ENCODE assay signal across 10 mouse cellular contexts in genomic region chr11:78495904-78496303, GRCm38 (mm10). TPM values are rescaled to one million over a fixed set of nuclear protein-coding genes. Genes with fewer than 3 reads are reported as not detected.
A peak's percentile ranks its signal among the peaks of the same experiment; 100 is the strongest.
DNase-seq lines count a peak whose midpoint lies in the region; ATAC-seq and TF ChIP-seq lines count a peak whose summit lies in the region.
"Had no signal": no experiment of that assay in that cellular context is flagged by ENCODE, and none has a peak within 500 bp of the region (broad histone marks: within the 10 kb centered on the region; RNA-seq: fewer than 3 reads in every experiment).

No protein-coding gene starts in this region.

- no peak overlapping the region for H3K27ac ChIP-seq in kidney, postnatal 0 days
- no peak overlapping the region for H3K27ac ChIP-seq in forebrain, embryonic 14.5 days (ENCODE audit: low read depth, low read length)
- no peak overlapping the region for H3K27ac ChIP-seq in midbrain, embryonic 11.5 days (ENCODE audit: low read depth, low read length)
- no peak overlapping the region for H3K27ac ChIP-seq in heart, adult 2 months
- H3K27ac ChIP-seq: limb, embryonic 13.5 days had no signal

- DNase-seq in kidney, postnatal 0 days (ENCODE audit: low spot score): peak; percentile 78
- no peak for DNase-seq in kidney, adult 9 months
- DNase-seq in NIH3T3 (ENCODE audit: low read depth): peak; percentile 84
- DNase-seq in forebrain, embryonic 14.5 days (ENCODE audit: low spot score): peak; percentile 28
- peak; percentile 94 for DNase-seq in midbrain, embryonic 11.5 days (ENCODE audit: low spot score, missing footprints)
- no peak for DNase-seq in urinary bladder, postnatal 25 days (ENCODE audit: low spot score)
- no peak for DNase-seq in heart, adult 2 months

- H3K9ac ChIP-seq in kidney, postnatal 0 days (ENCODE audit: low read depth, low read length): no peak overlapping the region
- peak overlapping the region; percentile 92; the same call in 1 of the 2 replicates for H3K9ac ChIP-seq in forebrain, embryonic 14.5 days (ENCODE audit: low read length)
- peak overlapping the region; percentile 12; the same call in 1 of the 2 replicates for H3K9ac ChIP-seq in midbrain, embryonic 11.5 days (ENCODE audit: low read length)
- H3K9ac ChIP-seq in heart, adult 2 months (ENCODE audit: low read depth, low read length): no peak overlapping the region
- H3K9ac ChIP-seq: limb, embryonic 13.5 days had no signal

- no peak for TF ChIP-seq POLR2A in heart, adult 2 months (IDR thresholded peaks at IDR 0.05; ENCODE audit: insufficient read depth, low read depth, low read length)

- peaks cover 10% of the 10 kb centered on the region; the same call in 1 of the 2 replicates for H3K4me1 ChIP-seq in kidney, postnatal 0 days (replicated peaks; ENCODE audit: insufficient read depth, low read length)
- H3K4me1 ChIP-seq in forebrain, embryonic 14.5 days (ENCODE audit: control insufficient read depth, insufficient read depth, low read length): peaks cover 15% of the 10 kb centered on the region
- peaks cover 29% of the 10 kb centered on the region for H3K4me1 ChIP-seq in midbrain, embryonic 11.5 days (ENCODE audit: control insufficient read depth, insufficient read depth, low read length)
- no peaks in the 10 kb centered on the region for H3K4me1 ChIP-seq in heart, adult 2 months (ENCODE audit: control insufficient read depth, insufficient read depth, low read length)

- 7% methylated on average over 6 of the region's 6 CpGs for WGBS in kidney, postnatal 0 days
- WGBS in forebrain, embryonic 14.5 days: 7% methylated on average over 6 of the region's 6 CpGs
- WGBS in midbrain, embryonic 11.5 days: 5% methylated on average over 6 of the region's 6 CpGs
- WGBS in heart, adult 2 months: 6% methylated on average over 6 of the region's 6 CpGs

- H3K27me3 ChIP-seq in kidney, postnatal 0 days (ENCODE audit: insufficient read depth, low read length): peaks cover 16% of the 10 kb centered on the region
- H3K27me3 ChIP-seq in forebrain, embryonic 14.5 days (replicated peaks; ENCODE audit: control insufficient read depth, insufficient read depth, low read length): no peaks in the 10 kb centered on the region; the same call in 1 of the 2 replicates
- peaks cover 18% of the 10 kb centered on the region for H3K27me3 ChIP-seq in midbrain, embryonic 11.5 days (ENCODE audit: control insufficient read depth, insufficient read depth, low read length)
- H3K27me3 ChIP-seq in heart, adult 2 months (ENCODE audit: control insufficient read depth, insufficient read depth, low read length): peaks cover 9% of the 10 kb centered on the region

- H3K79me2 ChIP-seq in heart, adult 2 months (replicated peaks; ENCODE audit: control insufficient read depth, insufficient read depth, low read length): no peaks in the 10 kb centered on the region

- no peaks in the 10 kb centered on the region for H3K36me3 ChIP-seq in kidney, postnatal 0 days (ENCODE audit: insufficient read depth, low read length)
- no peaks in the 10 kb centered on the region for H3K36me3 ChIP-seq in forebrain, embryonic 14.5 days (ENCODE audit: control insufficient read depth, insufficient read depth, low read length)
- no peaks in the 10 kb centered on the region for H3K36me3 ChIP-seq in midbrain, embryonic 11.5 days (ENCODE audit: control insufficient read depth, insufficient read depth, low read length)
- H3K36me3 ChIP-seq in heart, adult 2 months (ENCODE audit: control insufficient read depth, insufficient read depth, low read length): no peaks in the 10 kb centered on the region
- H3K36me3 ChIP-seq: limb, embryonic 13.5 days had no signal

- no peaks in the 10 kb centered on the region for H3K9me3 ChIP-seq in kidney, postnatal 0 days (replicated peaks; ENCODE audit: low read length)
- no peaks in the 10 kb centered on the region for H3K9me3 ChIP-seq in forebrain, embryonic 14.5 days (replicated peaks; ENCODE audit: control insufficient read depth, low read length)
- H3K9me3 ChIP-seq in midbrain, embryonic 11.5 days (ENCODE audit: control insufficient read depth, low read length): no peaks in the 10 kb centered on the region
- H3K9me3 ChIP-seq: limb, embryonic 13.5 days had no signal

- TF ChIP-seq EP300 in heart, adult 2 months (IDR thresholded peaks at IDR 0.05; ENCODE audit: insufficient read depth, low read depth, low read length): no peak

- no peak overlapping the region for H3K4me2 ChIP-seq in kidney, postnatal 0 days (ENCODE audit: low read length)
- peak overlapping the region; percentile 82 for H3K4me2 ChIP-seq in forebrain, embryonic 14.5 days (ENCODE audit: low read length)
- H3K4me2 ChIP-seq in midbrain, embryonic 11.5 days: peak overlapping the region; percentile 96

- H3K4me3 ChIP-seq in kidney, postnatal 0 days (replicated peaks; ENCODE audit: low read depth, low read length): no peak overlapping the region
- H3K4me3 ChIP-seq in forebrain, embryonic 14.5 days (ENCODE audit: low read depth, low read length): peak overlapping the region; percentile 87
- peak overlapping the region; percentile 74; the same call in 1 of the 2 replicates for H3K4me3 ChIP-seq in midbrain, embryonic 11.5 days (ENCODE audit: low read depth, low read length)
- no peak overlapping the region for H3K4me3 ChIP-seq in heart, adult 2 months

- ATAC-seq in kidney, postnatal 0 days (replicated peaks; ENCODE audit: low FRiP score, low read depth): no peak
- no peak for ATAC-seq in forebrain, embryonic 14.5 days
- no peak for ATAC-seq in midbrain, embryonic 11.5 days (ENCODE audit: low FRiP score)
- no peak for ATAC-seq in monocyte, adult 5-6 weeks (replicated peaks; ENCODE audit: insufficient number of reproducible peaks, low FRiP score, low TSS enrichment, poor library complexity, severe bottlenecking)

- intact Hi-C loops in heart, adult 2 months (cut with DNase I): no loop called here

- TF ChIP-seq CTCF in kidney, postnatal 0 days (IDR thresholded peaks at IDR 0.05; ENCODE audit: low read depth): no peak
- TF ChIP-seq CTCF in heart, adult 2 months (IDR thresholded peaks at IDR 0.05): no peak

RNA-seq across cellular contexts. Expression of gene Sarm1, which starts 1.6 kb away (rescaled TPM):
- 0.55 and 1.1 TPM in 2 replicates for polyA plus RNA-seq in kidney, postnatal 0 days (2015; fragmentation: Nextera tagmentation; extraction: Ambion mirVana)
- polyA plus RNA-seq in forebrain, embryonic 14.5 days (2014; fragmentation: Nextera tagmentation; extraction: Ambion mirVana): 34.9 and 45.6 TPM in 2 replicates
- 18.1 and 20.1 TPM in 2 replicates for polyA plus RNA-seq in midbrain, embryonic 11.5 days (2014; fragmentation: Nextera tagmentation; extraction: Ambion mirVana)
- under 1 TPM; 0.45 to 0.52 TPM for total RNA-seq in heart, adult 2 months (2021)
- polyA plus RNA-seq in heart, adult 2 months (2012; rRNA removed): 0.23 and 0.32 TPM in 2 replicates
- 0.78 TPM in 1 of 3 replicates, not detected in the others for total RNA-seq in monocyte, adult 5-6 weeks (2017)

RNA-seq across cellular contexts. Expression of gene Vtn, which starts 3.0 kb away (rescaled TPM):
- 0.70 and 1.7 TPM in 2 replicates for polyA plus RNA-seq in kidney, postnatal 0 days (2015; fragmentation: Nextera tagmentation; extraction: Ambion mirVana)
- 88.4 and 120 TPM in 2 replicates for polyA plus RNA-seq in forebrain, embryonic 14.5 days (2014; fragmentation: Nextera tagmentation; extraction: Ambion mirVana)
- polyA plus RNA-seq in midbrain, embryonic 11.5 days (2014; fragmentation: Nextera tagmentation; extraction: Ambion mirVana): 145 and 151 TPM in 2 replicates
- 10 to 100 TPM; 21.6 to 24.6 TPM for total RNA-seq in heart, adult 2 months (2021)
- polyA plus RNA-seq in heart, adult 2 months (2012; rRNA removed): 44.6 and 68.2 TPM in 2 replicates
- total RNA-seq in monocyte, adult 5-6 weeks (2017): not detected in 3 replicates

RNA-seq across cellular contexts. Expression of gene Sebox, which starts 7.3 kb away (rescaled TPM):
- not detected in 2 replicates for polyA plus RNA-seq in kidney, postnatal 0 days (2015; fragmentation: Nextera tagmentation; extraction: Ambion mirVana)
- 0.66 and 0.72 TPM in 2 replicates for polyA plus RNA-seq in forebrain, embryonic 14.5 days (2014; fragmentation: Nextera tagmentation; extraction: Ambion mirVana)
- not detected in 2 replicates for polyA plus RNA-seq in midbrain, embryonic 11.5 days (2014; fragmentation: Nextera tagmentation; extraction: Ambion mirVana)
- not detected for total RNA-seq in heart, adult 2 months (2021)
- polyA plus RNA-seq in heart, adult 2 months (2012; rRNA removed): 0.20 TPM in 1 of 2 replicates, not detected in the other
- not detected in 3 replicates for total RNA-seq in monocyte, adult 5-6 weeks (2017)
- polyA plus RNA-seq: limb, embryonic 13.5 days; stomach, embryonic 14.5 days had no signal

RNA-seq across cellular contexts. Expression of gene Tmem199, which starts 16.1 kb away (rescaled TPM):
- 56.0 and 58.9 TPM in 2 replicates for polyA plus RNA-seq in kidney, postnatal 0 days (2015; fragmentation: Nextera tagmentation; extraction: Ambion mirVana)
- polyA plus RNA-seq in forebrain, embryonic 14.5 days (2014; fragmentation: Nextera tagmentation; extraction: Ambion mirVana): 93.1 and 93.2 TPM in 2 replicates
- polyA plus RNA-seq in midbrain, embryonic 11.5 days (2014; fragmentation: Nextera tagmentation; extraction: Ambion mirVana): 82.4 and 91.3 TPM in 2 replicates
- 10 to 100 TPM; 11.3 to 11.5 TPM for total RNA-seq in heart, adult 2 months (2021)
- polyA plus RNA-seq in heart, adult 2 months (2012; rRNA removed): 7.9 and 14.0 TPM in 2 replicates
- total RNA-seq in monocyte, adult 5-6 weeks (2017): 23.4 to 38.7 TPM (median 34.2 TPM) in 3 replicates

RNA-seq across cellular contexts. Expression of gene Poldip2, which starts 16.1 kb away (rescaled TPM):
- 173 and 191 TPM in 2 replicates for polyA plus RNA-seq in kidney, postnatal 0 days (2015; fragmentation: Nextera tagmentation; extraction: Ambion mirVana)
- polyA plus RNA-seq in forebrain, embryonic 14.5 days (2014; fragmentation: Nextera tagmentation; extraction: Ambion mirVana): 185 TPM in 2 replicates
- polyA plus RNA-seq in midbrain, embryonic 11.5 days (2014; fragmentation: Nextera tagmentation; extraction: Ambion mirVana): 135 and 139 TPM in 2 replicates
- total RNA-seq in heart, adult 2 months (2021): 100 to 1,000 TPM; 127 to 140 TPM
- polyA plus RNA-seq in heart, adult 2 months (2012; rRNA removed): 102 and 151 TPM in 2 replicates
- total RNA-seq in monocyte, adult 5-6 weeks (2017): 18.0 to 27.4 TPM (median 21.5 TPM) in 3 replicates

Comparison
In these comparisons a context has a peak if more than half of its experiments do, and no peak if none do; other contexts are left out.
1. DNase-seq: peak in kidney, postnatal 0 days (single experiment), NIH3T3 (single experiment), forebrain, embryonic 14.5 days (single experiment) and midbrain, embryonic 11.5 days (single experiment); none in kidney, adult 9 months (single experiment), urinary bladder, postnatal 25 days (single experiment) and heart, adult 2 months (0 of 2).
2. H3K4me3 ChIP-seq: peak in forebrain, embryonic 14.5 days (single experiment) and midbrain, embryonic 11.5 days (single experiment); none in kidney, postnatal 0 days (single experiment) and heart, adult 2 months (single experiment).
3. H3K9ac ChIP-seq: peak in forebrain, embryonic 14.5 days (single experiment) and midbrain, embryonic 11.5 days (single experiment); none in kidney, postnatal 0 days (single experiment) and heart, adult 2 months (single experiment).
4. RNA of gene Vtn, which starts 3.0 kb away (polyA plus RNA-seq): 145 to 151 TPM in midbrain, embryonic 11.5 days, 88.4 to 120 TPM in forebrain, embryonic 14.5 days and 44.6 to 68.2 TPM in heart, adult 2 months; 0.70 to 1.7 TPM in kidney, postnatal 0 days; every median in the first group is over 10 times any median in the second.